Mouse (Mus musculus): ENCODE measurements around the gene Cox17.

The Cox17 gene

DNA sequence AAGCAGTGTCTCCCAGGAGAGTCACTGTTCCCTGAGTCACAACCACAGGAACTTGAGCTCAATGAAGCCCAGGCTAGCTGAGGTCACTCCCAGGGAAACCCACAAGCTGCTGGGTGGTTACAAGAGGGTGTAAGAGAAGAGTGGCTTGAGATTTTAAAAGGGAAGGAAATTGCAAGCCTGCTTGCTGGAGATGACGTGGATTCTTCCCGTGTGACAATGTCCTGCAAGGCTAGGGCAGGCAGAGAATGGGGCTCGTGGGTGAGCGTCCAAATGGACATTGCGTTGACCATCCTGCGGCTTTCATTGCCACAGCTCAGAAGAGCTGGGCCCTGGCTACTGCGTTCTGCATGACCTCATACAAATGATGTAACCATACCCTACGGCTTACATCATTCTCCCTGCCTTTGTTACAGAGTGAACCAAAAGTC is 47.4 kb downstream of the Cox17 start:
- peak; percentile 35 for DNase-seq (ENCODE audit: inconsistent ontology term)

DNA sequence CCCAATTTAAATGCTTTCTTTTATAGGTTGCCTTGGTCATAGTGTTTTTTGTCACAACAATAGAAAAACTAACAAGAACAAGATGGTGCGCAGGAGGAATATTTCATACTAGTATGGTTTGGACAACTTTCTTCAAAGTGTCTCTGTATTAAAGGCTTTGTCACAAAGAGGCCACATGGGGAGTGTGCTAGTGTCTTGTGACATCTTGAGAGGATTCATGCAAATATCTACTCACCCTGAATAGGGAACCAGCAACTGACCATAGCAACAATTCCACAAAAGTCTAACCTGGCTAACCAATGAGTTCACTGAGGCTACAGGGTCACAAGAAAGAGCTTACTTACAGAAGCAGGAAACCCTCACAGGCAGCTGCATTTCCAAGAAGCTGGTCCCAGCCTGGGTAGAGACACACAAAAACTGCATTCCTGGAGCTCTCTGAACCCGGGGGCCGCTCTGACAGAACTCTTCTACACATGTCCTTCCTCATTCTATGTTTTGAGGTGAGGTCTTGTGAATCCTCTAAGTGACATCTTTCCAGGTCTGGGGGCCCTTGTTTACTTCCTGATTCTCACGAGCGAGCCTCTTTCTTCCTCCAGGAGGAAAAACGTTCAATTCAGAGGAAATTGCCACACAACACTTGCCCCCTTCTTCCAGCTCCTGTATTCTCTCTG is 48.4 kb downstream of the Cox17 start:
- DNase-seq (ENCODE audit: inconsistent ontology term): no peak

DNA sequence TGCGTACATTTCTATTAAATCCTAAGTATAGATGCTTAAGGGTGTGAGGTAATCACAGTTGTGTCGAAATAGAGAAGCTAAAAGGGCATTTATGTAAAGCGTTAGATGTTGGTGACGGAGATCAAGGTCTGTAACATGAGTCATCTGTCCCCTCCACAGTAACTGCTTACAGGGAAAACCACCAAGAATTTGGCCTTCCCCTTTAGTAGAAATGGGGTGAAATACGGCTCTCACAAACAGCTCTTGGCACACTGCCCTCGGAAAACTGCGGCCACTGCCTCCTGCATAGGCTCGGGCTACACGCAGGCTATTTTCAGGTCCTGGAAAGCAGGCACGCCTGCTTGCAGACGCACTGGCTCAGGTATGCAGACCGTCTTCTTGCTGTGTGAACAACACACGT is 49.4 kb downstream of the Cox17 start:
- DNase-seq (ENCODE audit: inconsistent ontology term): peak; percentile 87

DNA sequence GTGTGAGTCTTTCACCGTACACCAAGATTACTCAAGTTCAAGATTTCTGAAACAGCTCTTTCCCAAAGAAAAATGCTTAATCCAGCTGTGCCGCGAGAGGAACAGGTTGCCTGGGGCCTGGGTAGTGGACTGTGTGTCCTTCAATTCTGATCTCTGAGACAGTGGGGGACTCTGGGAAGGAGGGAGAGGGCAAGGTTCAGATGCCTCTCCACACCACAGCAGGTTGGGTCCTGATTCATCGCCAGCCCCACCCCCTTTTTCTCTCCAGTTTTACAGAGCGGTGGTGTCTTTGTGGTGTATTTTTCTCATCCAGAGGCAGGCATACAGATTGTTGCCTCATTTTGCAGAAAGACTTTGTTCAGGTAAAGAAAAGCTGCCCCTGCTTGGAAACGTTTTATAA is 51.5 kb downstream of the Cox17 start:
- DNase-seq (ENCODE audit: inconsistent ontology term): no peak

DNA sequence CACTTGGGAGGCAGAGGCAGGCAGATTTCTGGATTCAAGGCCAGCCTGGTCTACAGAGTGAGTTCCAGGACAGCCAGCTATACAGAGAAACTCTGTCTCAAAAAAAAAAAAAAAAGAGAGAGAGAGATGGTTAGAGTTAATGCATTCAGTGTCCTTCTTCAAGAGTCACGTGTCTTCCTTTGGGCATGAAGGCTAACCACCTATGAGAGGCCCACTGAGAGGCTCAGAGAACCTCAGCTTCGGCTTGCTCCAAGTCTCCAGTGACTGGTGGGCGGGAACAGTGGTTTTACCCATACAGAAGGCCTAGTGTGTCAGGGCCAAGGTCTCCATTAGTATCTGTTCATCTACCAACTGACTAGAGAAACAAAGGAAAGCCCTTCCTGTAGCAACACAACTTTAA is 52.3 kb downstream of the Cox17 start:
- no peak for DNase-seq (ENCODE audit: inconsistent ontology term)

DNA sequence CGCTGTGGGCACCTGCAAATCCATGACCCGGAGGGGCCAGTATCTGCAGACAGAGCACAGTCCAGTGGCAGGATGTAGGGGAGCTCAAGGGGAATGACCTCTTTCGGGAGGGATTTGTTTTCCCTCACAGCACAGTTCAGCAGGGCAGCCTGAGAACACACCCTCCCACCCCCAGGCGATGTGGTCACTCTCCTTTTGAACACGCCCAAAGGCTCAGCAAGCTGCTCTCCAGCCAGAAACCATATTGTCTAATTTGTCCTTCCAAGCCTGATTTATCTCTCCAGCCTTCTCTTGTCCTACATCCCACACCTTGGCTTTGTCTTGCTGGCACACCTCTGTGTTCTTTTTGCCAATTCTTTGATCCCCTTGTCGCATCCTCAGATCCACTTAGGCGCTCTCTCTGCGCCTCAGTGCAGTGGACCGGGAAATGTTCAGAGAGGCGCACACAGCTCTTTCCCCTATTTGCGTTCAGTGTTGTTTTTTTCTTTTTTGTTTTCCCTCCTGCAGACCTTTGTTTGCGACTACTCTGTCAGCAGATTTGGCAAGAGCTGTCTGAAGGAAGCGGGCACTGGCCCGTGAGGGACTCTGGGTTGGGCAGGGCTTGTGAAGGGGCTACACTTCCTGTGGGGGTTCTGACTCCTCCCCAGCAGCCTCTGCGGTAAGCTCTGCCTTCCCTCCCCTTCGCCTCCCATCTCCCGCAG is 52.9 kb downstream of the Cox17 start:
- peak; percentile 83 for DNase-seq (ENCODE audit: inconsistent ontology term)

DNA sequence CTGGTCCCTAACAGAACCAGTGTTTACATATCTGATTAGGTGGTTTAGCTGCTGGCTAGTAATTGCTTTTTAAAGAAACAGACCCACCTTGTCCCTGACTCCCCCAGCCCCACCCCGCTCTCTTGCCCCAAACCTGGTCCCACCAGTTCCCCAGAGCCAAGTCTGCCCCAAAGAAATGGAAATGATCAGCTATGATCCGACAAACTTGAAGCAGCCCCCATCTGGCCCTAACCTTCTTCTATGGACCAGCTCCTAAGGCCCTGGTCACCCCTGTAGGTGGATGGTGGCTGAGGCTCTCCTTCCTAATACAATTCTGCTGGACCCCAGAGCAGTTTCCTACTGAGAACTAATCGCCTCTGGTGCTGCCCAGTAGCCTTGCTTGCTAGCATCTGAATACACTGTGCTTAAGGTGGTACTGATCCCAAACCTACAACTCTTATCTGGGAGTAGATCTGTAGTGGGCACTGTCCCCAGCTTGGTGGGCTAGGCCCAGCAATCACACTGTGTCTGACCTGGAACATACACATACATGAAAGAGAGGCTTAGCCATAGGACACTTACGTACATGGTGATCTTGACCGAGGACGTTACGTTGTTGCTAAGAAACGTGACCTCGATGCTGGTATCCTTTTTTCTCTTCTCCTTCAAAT is 53.6 kb downstream of the Cox17 start:
- DNase-seq (ENCODE audit: inconsistent ontology term): no peak

DNA sequence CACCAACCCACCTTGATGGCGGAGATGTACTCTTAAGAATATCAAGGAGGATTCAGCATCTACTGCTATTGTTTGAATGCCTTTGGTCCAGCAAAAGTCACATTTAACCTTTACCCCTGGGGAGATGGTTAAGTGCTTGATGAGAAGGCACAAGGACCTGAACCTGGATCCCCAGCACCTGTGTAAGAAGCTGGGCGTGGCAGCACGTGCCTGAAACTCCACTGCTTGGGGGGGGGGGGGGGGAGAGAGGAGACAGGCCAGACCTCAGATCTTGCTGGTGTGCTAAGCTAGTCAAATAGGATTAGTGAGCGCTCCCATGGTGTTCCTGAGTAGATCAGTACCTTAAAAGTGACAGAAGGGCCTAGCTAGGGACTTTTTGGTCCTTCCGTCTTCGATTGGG is 54.7 kb downstream of the Cox17 start:
- no peak for DNase-seq (ENCODE audit: inconsistent ontology term)
